Mouse (Mus musculus) erythroblast, embryonic 14.5 days (primary cell): ENCODE measurements around the gene Tlk2.

Experiments used
- GATA1 ChIP-seq: IDR thresholded peaks from 2 replicates; pipeline ENCODE4 v1.6.1; 2012; ENCODE audit warnings: low read length, inconsistent platforms, mixed read lengths
- TAL1 ChIP-seq: IDR thresholded peaks from 3 replicates; pipeline ENCODE4 v1.6.1; 2012; ENCODE audit warnings: low read length, inconsistent platforms, mixed read lengths

DNA sequence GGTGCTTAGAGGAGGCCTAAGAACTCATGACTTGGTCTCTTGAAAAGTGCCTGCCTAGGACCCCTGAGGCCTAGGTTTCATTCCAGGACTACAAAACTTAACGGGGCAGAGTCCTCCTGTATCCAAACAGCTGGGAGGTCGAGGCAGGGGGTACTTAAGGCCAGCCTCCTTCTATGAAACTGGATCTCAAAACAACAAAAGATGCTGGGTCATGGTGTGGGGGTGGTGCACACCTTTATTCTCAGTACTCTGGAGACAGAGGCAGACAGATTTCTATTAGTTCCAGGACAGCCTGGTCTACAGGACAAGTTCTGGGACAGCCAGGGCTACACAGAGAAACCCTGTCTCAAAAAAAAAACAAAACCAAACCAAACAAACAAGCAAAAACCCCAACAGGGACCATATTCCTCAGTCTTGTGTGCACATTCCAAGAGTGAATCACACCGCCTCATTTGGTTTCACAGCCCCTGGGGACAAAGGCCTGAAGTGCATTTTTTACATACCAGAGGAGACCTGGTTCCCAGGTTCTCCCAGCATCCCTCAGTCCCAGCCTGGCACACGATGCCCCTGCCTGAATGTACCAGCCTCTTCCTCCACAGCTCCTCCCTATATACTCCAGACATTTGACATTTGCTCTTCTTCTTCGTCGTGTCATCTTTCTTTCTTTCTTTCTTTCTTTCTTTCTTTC is 18.8 kb upstream of the Tlk2 start:
- TF ChIP-seq GATA1 (no peak), TAL1 (no peak)
